In genomic region chr3:108870631-108871030, GRCm38 (mm10) we compare ENCODE assay signal across 19 mouse cellular contexts. TPM values are rescaled to one million over a fixed set of nuclear protein-coding genes. Genes with fewer than 3 reads are reported as not detected.
"Had no signal": no experiment of that assay in that cellular context is flagged by ENCODE, and none has a peak within 500 bp of the region (broad histone marks: within the 10 kb centered on the region; RNA-seq: fewer than 3 reads in every experiment).

No protein-coding gene starts in this region.

- H3K36me3 ChIP-seq: liver, embryonic 13.5 days had no signal

- DNase-seq: kidney, postnatal 25 days; layer of hippocampus, adult 9-11 months; liver, embryonic 13.5 days; lung, adult 2 months; lung, postnatal 14 days; lung, postnatal 4 days; midbrain, embryonic 14.5 days; thymus, adult 18-20 months; thymus, postnatal 36 days had no signal

- H3K27me3 ChIP-seq: liver, embryonic 13.5 days had no signal

- H3K4me1 ChIP-seq: liver, embryonic 13.5 days had no signal

- H3K27ac ChIP-seq: kidney, postnatal 0 days; layer of hippocampus, adult 2 months; left cerebral cortex, adult 2 months; liver, embryonic 13.5 days had no signal

- H3K4me3 ChIP-seq: layer of hippocampus, adult 2 months; left cerebral cortex, adult 2 months; liver, embryonic 13.5 days had no signal

RNA-seq across cellular contexts. Expression of gene Fndc7, which starts 19.2 kb away (rescaled TPM):
- total RNA-seq: left cerebral cortex, postnatal 10 days; left cerebral cortex, postnatal 36 days; megakaryocyte-erythroid progenitor cell, adult 5-6 weeks; midbrain, postnatal 0 days had no signal
- polyA plus RNA-seq: kidney, postnatal 0 days; limb, embryonic 11.5 days; midbrain, embryonic 11.5 days; midbrain, embryonic 14.5 days; midbrain, postnatal 0 days; neural tube, embryonic 11.5 days had no signal
